Mouse (Mus musculus): ENCODE data around the gene Krtap5-4. TPM values are rescaled to one million over a fixed set of nuclear protein-coding genes. Genes with fewer than 3 reads are reported as not detected.
"Not testable (repeated sequence)": the region's sequence is repeated elsewhere in the genome, so short reads cannot be mapped to it uniquely, and the experiment has no call there.

The Krtap5-4 gene
- total RNA-seq, 2 experiments from 2014 or later, result not detected

DNA sequence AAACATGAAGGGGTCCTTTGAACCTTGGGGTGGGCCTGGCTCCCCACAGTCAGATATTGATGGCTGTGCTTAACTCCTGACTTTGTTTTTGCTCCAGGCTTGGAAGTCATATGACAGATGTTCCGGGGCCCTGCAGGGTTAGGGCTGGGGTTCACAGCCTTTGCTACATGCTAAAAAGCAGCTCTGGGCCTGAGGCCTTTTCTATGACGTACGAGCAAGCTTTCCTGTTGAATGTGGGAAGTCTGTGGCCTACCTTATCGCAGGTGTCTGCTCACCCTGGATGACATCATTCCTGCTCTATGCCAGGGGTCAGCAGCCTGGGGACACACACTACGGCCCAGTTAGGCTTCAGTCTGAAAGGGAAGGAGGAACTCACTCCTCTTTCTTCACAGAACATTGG, 13.9 kb downstream of the Krtap5-4 start:
- intact Hi-C loops (cut with DNase I), result loop anchor here (5.0 kb wide), 1 partner anchor 360 kb away; no protein-coding TSS in a partner anchor
- no peak for DNase-seq (ENCODE audit: extremely low spot score in 1 of 2, low spot score in 2 of 2)

DNA sequence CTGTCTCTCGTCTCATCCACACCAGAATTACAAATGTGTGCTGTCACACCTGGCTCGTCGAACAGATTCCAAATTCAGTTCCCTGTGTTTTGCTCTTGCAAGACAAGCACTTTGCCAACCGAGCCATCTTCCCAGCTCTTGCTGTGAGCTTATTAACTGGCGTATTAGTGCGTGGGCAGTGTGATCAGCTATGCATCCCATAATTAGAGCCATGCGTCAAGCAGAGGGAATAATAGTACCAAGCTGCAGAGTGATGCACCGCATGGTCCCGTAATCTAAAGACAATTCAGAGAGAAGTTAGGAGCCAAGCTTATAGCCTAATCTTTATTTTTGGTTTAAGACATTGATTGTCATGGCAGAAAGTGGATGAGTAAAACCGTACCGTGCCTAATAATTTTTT, 15.8 kb downstream of the Krtap5-4 start:
- DNase-seq (ENCODE audit: extremely low spot score in 1 of 2, low spot score in 2 of 2), result no peak
- intact Hi-C loops (cut with DNase I), result loop anchor here (5.0 kb wide), 1 partner anchor 358 kb away; no protein-coding TSS in a partner anchor

DNA sequence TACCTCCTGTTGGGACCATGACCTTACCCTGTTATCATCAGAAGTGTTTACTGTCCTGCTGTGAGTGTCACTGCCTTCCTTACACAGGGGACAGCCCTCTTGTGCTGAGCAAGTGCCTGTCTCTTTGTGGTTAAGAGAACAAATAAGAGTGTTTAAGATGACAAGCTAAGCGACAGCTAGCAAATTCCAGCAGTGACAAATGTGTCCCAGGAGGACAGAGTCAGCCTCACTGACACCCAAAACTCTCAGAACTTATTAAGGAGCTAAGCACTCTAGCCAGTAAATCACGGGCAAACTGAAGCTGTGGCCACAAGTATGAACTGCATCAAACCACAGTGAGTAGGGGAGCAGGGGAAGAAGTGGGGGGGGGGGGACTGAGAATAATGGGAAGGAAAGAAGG, 17.6 kb downstream of the Krtap5-4 start:
- no peak for DNase-seq (ENCODE audit: extremely low spot score in 1 of 2, low spot score in 2 of 2)
- intact Hi-C loops (cut with DNase I), result no loop called here

DNA sequence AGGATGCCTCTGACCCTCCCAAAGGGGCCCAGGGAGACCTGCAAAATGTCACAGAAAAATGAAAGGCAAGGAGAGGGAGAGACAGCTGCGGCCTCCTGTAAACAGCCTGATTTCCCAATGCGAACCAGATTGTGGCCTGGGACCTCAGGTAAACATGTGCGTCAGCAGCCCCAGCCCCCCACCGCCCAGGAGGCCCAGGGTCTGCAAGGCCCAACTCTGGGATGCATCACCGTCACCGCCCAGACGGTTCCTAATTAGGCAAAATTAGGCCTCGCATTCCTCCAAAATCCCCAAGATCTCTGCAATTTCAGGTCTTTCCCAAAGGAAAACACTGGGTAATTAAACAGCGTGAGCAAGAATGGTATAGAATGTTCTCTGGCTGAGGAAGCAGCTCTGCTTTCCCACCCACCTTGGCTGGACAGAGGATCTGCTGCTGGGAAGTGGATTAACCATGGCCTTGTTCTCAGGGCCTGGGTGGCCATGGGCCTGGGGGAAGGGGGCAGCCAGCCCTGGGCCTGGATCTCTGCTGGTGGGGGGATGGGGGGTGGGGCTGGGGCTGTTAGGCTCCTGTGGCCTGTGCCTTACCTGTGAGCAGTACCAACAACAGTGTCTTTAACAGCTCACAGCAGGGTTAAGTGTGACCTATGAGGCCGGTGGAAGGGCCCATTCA, 18.4 kb downstream of the Krtap5-4 start:
- intact Hi-C loops (cut with DNase I); DNase-seq (ENCODE audit: extremely low spot score in 1 of 2, low spot score in 2 of 2): not testable (repeated sequence)

DNA sequence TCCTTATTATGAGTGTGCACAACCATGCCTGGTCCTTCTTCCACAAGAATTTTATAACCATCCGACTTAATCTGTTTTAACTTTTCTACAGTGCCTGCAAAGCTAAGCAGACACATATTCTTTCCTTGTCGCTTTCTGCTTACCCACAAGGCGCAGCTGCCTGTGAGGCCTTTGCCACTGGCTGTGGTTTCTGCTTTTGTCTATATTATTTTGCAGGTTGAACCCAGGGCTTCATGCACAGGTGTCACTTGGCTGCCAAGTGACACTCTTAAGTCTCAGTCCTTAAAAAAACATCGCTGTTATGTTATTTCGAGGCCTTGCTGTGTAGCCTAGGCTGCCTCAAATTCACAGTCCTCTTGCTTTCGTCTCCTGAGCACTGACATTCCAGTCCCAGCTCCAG, 19.3 kb downstream of the Krtap5-4 start:
- intact Hi-C loops (cut with DNase I), result no loop called here
- no peak for DNase-seq (ENCODE audit: extremely low spot score in 1 of 2, low spot score in 2 of 2)

DNA sequence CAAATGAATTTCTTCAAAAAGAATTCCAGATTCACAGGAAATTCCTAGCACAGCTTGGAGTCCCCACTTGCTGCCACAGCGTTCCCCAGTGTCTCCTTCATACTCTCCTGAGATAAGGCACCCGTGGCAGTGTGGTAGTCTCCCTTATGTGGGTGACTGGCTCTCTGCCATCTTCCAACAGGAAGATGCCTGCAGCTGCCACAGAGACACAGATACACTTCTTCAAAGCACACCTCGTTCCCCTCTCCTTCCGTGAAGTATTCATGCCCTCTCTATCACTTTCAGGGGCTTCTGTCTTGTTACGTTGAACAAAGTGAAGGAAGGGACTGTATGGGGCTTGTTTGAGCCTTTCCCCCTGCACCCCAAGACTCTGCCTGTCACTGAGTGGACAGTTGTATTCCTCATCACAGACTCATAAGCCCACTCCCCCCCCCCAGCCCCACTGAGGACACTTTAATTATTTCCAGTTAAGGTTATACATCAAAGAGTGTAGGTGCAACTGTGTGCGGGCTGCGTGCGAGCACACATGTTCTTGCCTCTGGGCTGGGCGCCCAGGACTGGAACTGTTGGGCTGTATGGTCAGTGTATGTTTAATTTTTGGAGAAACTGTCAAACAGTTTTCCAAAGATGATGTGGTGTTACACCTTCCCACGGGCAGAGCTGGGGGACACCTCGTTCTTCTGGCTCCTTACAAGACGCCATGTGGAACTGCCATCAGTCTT, 20.2 kb downstream of the Krtap5-4 start:
- no peak for DNase-seq (ENCODE audit: extremely low spot score in 1 of 2, low spot score in 2 of 2)
- intact Hi-C loops (cut with DNase I), result no loop called here

DNA sequence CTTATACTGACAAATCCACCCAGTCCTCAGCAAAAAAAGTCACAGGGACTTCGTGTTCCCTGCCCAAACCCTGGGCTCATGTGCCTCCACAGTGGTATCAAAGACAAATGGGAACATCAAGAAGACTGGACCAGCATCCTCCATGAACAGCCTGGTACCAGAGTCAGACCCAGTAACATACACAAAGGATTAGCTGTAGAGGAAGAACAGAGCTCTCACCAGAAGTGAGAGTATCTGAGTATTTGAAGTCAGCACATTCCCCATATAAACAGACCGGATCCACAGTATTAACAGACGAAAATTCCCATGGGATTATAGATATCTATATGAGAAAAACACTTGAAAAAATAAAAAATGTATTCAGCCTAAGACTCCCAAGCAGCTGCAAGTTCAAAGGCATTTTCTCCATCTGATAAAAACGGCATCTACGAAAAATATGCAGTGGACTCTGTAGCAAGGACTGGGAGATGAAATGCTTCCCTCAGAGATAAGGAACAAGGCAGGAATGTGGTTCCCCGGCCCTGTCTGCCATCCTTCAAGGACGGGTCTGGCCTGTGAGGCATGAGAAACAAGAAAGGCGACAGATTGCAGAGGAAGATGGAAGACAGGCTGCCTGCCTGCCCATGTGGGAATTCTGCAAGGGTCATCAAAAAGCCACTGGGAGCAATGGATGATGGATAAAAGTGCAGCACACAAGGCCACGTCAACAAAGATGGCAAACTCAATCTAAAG, 23.5 kb downstream of the Krtap5-4 start:
- intact Hi-C loops (cut with DNase I), result no loop called here
- no peak for DNase-seq (ENCODE audit: extremely low spot score in 1 of 2, low spot score in 2 of 2)

DNA sequence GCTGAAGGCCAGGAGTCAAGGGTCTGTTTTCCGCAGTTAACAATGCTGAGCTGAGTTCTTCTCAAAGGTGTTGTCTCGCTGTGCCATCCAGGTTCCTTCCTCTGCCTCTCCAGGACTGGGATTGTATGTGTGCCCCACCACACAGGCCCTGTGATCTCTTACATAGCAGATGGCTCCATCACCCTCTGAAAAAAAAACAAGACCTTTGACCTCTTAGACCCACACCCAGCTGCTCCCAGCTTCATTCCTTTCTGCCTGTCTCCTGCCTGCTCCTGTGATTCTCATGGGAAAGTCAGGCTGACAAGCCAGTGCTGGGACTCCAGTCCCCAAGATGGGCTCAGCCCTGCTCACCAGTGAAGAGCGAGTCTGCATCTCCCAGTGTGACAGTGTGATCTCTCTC, 25.2 kb downstream of the Krtap5-4 start:
- DNase-seq (ENCODE audit: extremely low spot score in 1 of 2, low spot score in 2 of 2), result no peak
- intact Hi-C loops (cut with DNase I), result no loop called here

DNA sequence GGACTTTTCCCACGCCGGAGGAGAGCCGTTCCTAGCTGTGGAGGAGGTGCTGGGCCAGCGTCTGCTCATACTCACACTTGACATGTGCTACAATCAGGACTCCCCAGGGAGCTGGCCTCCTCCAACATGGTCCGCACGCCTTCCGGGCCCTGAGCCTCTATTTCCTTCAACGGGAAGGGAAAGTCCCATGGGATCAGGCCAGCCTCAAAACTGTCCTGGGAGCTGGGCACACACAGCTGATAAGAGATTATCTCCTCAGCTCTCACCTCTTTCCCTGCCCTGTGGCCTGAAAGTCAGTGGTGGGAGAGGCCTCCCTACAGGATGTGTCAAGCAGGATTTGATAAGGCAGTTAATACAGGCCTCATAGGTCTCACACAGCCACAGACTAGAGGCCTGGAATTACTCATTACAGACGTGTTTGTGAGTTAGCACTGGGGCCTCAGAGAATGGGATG, 26.9 kb downstream of the Krtap5-4 start:
- peak in 1 of 2 experiments; percentile 73 for DNase-seq (ENCODE audit: extremely low spot score in 1 of 2, low spot score in 2 of 2)
- intact Hi-C loops (cut with DNase I), result loop anchor here (5.0 kb wide), 1 partner anchor 347 kb away; no protein-coding TSS in a partner anchor

DNA sequence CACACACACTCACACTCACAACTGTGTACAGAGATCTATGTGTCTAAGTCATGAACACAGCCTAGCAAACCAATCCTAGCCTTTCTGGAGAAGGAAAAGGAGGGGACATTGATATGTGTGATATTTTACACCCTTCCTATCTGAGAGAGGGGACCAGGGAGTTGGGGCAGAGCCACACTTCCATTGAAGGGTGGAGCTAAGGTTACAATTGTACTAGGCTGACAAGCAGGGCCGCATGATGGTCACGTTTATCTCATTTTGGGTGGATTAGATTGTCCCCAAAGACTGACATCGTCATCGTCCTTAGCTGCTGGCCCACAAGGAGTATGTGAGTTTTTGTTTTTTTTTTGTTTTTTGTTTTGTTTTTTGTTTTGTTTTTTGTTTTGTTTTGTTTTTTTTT, 27.9 kb downstream of the Krtap5-4 start:
- intact Hi-C loops (cut with DNase I), result loop anchor here (5.0 kb wide), 1 partner anchor 346 kb away; no protein-coding TSS in a partner anchor
- DNase-seq (ENCODE audit: extremely low spot score in 1 of 2, low spot score in 2 of 2), result no peak

DNA sequence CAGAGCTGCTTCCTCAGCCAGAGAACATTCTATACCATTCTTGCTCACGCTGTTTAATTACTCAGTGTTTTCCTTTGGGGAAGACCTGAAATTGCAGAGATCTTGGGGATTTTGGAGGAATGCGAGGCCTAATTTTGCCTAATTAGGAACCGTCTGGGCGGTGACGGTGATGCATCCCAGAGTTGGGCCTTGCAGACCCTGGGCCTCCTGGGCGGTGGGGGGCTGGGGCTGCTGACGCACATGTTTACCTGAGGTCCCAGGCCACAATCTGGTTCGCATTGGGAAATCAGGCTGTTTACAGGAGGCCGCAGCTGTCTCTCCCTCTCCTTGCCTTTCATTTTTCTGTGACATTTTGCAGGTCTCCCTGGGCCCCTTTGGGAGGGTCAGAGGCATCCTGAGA, 29.4 kb downstream of the Krtap5-4 start:
- intact Hi-C loops (cut with DNase I), result loop anchor here (5.0 kb wide), 1 partner anchor 345 kb away; no protein-coding TSS in a partner anchor
- DNase-seq (ENCODE audit: extremely low spot score in 1 of 2, low spot score in 2 of 2), result not testable (repeated sequence)

DNA sequence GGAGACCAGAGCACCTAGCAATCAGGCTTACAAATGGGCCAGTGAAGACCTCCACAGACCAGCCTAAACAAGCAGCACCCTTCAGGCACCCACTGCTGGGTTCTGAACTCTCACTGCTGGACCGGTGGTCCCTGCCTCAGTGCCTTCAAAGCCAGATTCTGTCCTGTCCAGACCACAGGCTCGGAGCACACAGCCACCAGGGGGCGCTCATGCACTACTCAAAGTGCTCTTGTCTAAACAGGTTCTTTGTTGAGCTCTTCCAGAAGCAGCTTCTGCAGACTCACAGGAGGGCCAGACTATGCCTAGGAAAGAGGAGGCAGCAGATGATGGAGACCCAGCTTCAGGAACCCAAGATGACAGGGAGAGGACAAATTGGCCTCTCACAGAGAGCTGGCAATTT, 30.9 kb downstream of the Krtap5-4 start:
- DNase-seq (ENCODE audit: extremely low spot score in 1 of 2, low spot score in 2 of 2), result peak; percentile 85 to 90
- intact Hi-C loops (cut with DNase I), result loop anchor here (1.0 to 5.0 kb wide), 3 partner anchors 101 to 343 kb away; partner anchors contain the start of gene Syt8

DNA sequence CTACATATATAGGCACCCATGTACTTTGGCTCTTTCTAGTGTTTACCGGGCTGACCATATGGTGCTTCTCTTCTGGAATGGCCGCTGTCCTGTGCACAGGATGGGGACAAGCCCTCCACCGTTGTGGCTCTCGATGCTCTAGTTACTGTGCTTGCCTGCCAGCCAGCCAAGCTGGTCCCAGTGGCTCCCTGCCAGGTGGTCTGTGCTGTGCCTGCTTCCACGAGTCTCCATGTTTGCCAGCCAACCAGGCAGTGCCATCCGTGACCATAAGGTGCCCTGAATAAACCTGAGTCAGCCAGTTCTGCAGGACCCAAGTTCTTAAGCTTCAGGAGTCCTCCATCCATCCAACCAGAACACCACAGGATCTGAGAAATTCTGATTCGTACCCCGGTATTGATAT, 31.8 kb downstream of the Krtap5-4 start:
- intact Hi-C loops (cut with DNase I), result loop anchor here (2.0 kb wide), 1 partner anchor 100 kb away; the partner anchor contains the start of gene Syt8

DNA sequence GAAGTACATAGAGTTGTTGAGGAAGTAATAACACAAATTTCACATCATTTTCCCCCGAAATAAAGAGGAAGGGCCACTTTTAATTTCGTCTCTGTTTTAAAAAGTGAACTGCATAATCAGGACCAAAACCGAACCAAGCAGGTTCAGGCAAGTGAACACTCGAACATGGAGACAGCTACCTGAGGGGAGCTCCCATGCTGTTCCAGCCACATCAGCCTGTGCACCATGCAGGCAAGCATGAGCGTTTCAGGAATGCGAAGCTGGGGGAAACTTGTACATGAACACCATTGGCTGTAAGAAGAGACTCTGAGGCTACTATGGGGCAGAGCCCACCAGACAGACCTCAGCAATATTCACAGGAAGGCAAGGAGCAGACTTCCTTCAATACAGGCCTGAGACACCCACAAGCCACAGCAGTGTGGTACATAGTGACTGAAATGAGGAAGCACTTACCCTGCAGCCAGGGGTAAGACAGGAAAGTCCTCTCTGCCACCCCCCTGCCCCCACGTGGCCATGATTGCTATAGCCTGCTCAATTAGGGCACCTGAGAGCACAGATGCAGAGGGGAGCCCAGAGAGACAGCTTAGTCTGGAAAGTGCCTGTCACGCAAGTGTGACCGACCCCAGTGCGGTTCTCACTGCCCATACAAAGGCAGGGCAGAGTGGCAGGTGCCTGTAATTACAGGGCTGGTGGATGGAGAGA, 37.1 kb downstream of the Krtap5-4 start:
- intact Hi-C loops (cut with DNase I), result no loop called here
- DNase-seq (ENCODE audit: extremely low spot score in 1 of 2, low spot score in 2 of 2), result peak in 1 of 2 experiments; percentile 54

More for the DNA sequence above, 31.8 kb downstream of the Krtap5-4 start:
- peak in 1 of 2 experiments; percentile 63 for DNase-seq (ENCODE audit: extremely low spot score in 1 of 2, low spot score in 2 of 2)

DNA sequence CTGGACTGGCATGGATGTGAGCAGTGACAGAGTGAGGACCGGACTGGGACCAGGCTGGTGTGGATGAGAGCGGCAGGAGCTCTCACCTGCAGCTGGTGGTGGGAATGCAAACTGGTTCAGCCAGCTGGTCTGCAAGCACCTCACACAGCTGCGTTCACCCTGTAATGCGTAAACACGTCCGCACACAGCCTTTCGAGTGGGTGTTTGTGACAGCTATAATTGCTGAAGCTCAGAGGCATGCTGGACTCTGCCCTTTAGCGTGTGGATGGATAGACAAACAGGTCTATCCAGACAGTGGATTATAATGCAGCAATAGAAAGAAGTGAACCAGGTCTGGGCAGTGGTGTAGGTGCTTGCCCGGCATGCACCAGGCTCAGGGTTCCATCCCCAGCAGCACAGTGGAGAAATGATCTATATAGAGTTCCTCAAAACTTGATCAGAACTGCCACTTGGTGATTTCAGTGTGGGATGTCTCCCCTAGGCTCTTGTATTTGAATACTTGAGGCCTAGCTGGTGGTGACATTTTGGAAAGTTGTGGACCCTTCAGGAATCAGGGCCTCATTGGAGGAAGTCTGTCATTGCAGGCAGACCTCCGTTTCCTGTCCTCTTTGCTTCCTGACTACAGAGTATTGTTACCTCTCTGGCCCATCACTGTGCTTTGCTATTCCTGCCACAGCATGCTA, 38.4 kb downstream of the Krtap5-4 start:
- intact Hi-C loops (cut with DNase I), result no loop called here
- no peak for DNase-seq (ENCODE audit: extremely low spot score in 1 of 2, low spot score in 2 of 2)

DNA sequence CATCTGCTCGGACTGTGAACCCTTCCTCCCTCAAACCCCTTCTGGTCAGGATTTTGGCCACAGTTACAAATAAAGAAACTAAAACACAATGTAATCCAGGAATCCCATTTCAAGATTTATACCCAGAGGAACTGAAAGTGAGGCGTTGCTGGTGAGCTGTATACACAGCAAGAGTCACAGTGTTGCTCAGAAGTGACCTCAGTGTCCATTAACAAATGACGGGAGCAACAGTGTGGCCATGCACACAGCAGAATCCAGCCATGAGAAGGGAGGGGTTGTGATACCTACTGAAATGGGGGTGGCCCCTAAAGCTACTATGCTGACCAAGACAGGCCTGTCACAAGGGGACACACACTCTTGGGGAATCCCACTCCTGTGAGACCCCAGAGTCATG, 38.9 kb downstream of the Krtap5-4 start:
- no peak for DNase-seq (ENCODE audit: extremely low spot score in 1 of 2, low spot score in 2 of 2)
- intact Hi-C loops (cut with DNase I), result no loop called here

DNA sequence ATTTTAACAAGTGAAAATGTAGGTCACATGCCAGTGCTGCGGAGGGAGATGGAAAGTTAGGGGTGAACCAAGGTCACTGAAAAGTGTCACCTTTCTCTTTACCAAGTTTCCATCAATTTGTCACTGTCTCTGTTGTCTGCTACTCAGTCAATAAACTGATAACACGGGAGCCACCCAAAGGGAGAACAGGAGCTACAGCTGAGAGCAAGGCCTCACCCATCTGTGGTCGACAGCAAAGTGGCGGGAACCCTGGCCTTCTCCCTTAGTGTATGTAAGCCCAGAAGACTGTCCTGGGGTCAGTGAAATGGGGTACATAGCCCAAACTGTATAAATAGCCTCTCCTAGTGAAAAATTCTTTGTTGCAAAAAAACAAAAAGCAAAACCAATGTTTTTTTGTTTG, 44.2 kb downstream of the Krtap5-4 start:
- no peak for DNase-seq (ENCODE audit: extremely low spot score in 1 of 2, low spot score in 2 of 2)
- intact Hi-C loops (cut with DNase I), result no loop called here

DNA sequence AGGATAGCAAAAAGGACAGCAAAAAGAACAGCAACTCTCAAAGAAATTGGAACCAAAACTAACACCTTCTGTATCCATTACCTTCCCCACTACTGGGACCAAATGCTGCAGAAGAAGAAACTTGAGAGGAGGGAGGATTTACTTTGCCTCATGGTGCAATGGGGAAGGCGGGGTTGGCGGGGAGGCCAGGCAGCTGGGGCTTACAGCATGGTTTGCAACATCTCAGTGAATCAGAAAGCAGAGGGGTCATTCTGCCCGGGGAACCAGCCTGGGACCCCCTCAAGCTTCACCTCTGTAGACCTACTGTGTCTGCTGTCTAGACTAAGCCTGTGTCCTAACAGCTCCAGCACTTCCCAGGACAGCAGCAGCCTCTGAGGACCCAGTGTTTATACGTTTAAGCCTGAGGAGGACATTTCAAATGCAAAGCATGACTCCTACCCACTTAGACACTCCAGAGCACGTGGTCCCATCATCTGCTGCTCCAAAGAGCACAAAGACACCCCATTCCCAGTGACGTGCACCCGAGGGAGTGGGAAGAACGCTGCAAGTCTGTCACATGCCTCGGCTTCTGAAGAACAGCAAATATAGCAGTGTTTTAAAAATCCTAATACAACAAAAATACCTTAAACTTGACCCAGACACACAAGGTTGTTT, 46.1 kb downstream of the Krtap5-4 start:
- peak in 1 of 2 experiments; percentile 54 for DNase-seq (ENCODE audit: extremely low spot score in 1 of 2, low spot score in 2 of 2)
- intact Hi-C loops (cut with DNase I), result no loop called here
